Mouse (Mus musculus): ENCODE measurements around the gene Cyth1. TPM values are rescaled to one million over a fixed set of nuclear protein-coding genes. Genes with fewer than 3 reads are reported as not detected.

The Cyth1 gene
- polyA plus RNA-seq, 1 experiment = 0.14 TPM

- Histone ChIP-seq H3K9me3 (ENCODE audit: control insufficient read depth, low read length) (no peaks in the 10 kb centered on the region), H3K27me3 (ENCODE audit: control insufficient read depth) (peaks cover 4% of the 10 kb centered on the region; the same call in 1 of the 2 replicates), H3K36me3 (ENCODE audit: control insufficient read depth) (no peaks in the 10 kb centered on the region), H3K4me1 (ENCODE audit: control insufficient read depth) (peaks cover 4% of the 10 kb centered on the region; the same call in 1 of the 2 replicates), H3K4me3 (replicated peaks) (no peak overlapping the region)
- no peak for TF ChIP-seq GATA1 (IDR thresholded peaks at IDR 0.05; ENCODE audit: low read length)
- no peak for TF ChIP-seq TAL1 (IDR thresholded peaks at IDR 0.05; ENCODE audit: low read length)
Measured at GRCm38 (mm10) chr11:118197508-118198295, 50.7 kb downstream of the Cyth1 start.

- no peaks in the 10 kb centered on the region for H3K27me3 ChIP-seq (ENCODE audit: control insufficient read depth)
- TF ChIP-seq TAL1 (IDR thresholded peaks at IDR 0.05; ENCODE audit: low read length) (no peak), GATA1 (IDR thresholded peaks at IDR 0.05; ENCODE audit: low read length) (no peak)
- H3K9me3 ChIP-seq (ENCODE audit: control insufficient read depth, low read length) = no peaks in the 10 kb centered on the region
- peaks cover 2% of the 10 kb centered on the region; the same call in 1 of the 2 replicates for H3K4me1 ChIP-seq (ENCODE audit: control insufficient read depth)
- H3K36me3 ChIP-seq (ENCODE audit: control insufficient read depth) = no peaks in the 10 kb centered on the region; the same call in 1 of the 2 replicates
- H3K4me3 ChIP-seq (replicated peaks) = no peak overlapping the region
Measured at GRCm38 (mm10) chr11:118196824-118197388, 51.5 kb downstream of the Cyth1 start.

- no peaks in the 10 kb centered on the region for H3K4me1 ChIP-seq (ENCODE audit: control insufficient read depth)
- no peaks in the 10 kb centered on the region; the same call in 1 of the 2 replicates for H3K36me3 ChIP-seq (ENCODE audit: control insufficient read depth)
- no peaks in the 10 kb centered on the region for H3K27me3 ChIP-seq (ENCODE audit: control insufficient read depth)
- TF ChIP-seq TAL1 (IDR thresholded peaks at IDR 0.05; ENCODE audit: low read length) (no peak), GATA1 (IDR thresholded peaks at IDR 0.05; ENCODE audit: low read length) (no peak)
- H3K9me3 ChIP-seq (ENCODE audit: control insufficient read depth, low read length) = no peaks in the 10 kb centered on the region
- H3K4me3 ChIP-seq (replicated peaks) = no peak overlapping the region
Measured at GRCm38 (mm10) chr11:118193390-118194147, 54.8 kb downstream of the Cyth1 start.

GRCm38 (mm10) chr11:118192973-118193372 lies 55.4 kb downstream of the Cyth1 start:
- Histone ChIP-seq H3K4me1 (ENCODE audit: control insufficient read depth) (no peaks in the 10 kb centered on the region), H3K4me3 (replicated peaks) (no peak overlapping the region), H3K27me3 (ENCODE audit: control insufficient read depth) (no peaks in the 10 kb centered on the region), H3K9me3 (ENCODE audit: control insufficient read depth, low read length) (no peaks in the 10 kb centered on the region), H3K36me3 (ENCODE audit: control insufficient read depth) (no peaks in the 10 kb centered on the region; the same call in 1 of the 2 replicates)
- TF ChIP-seq GATA1 (IDR thresholded peaks at IDR 0.05; ENCODE audit: low read length) (no peak), TAL1 (IDR thresholded peaks at IDR 0.05; ENCODE audit: low read length) (no peak)

GRCm38 (mm10) chr11:118182768-118183167 lies 65.6 kb downstream of the Cyth1 start:
- Histone ChIP-seq H3K4me3 (replicated peaks) (no peak overlapping the region), H3K27me3 (ENCODE audit: control insufficient read depth) (no peaks in the 10 kb centered on the region), H3K36me3 (ENCODE audit: control insufficient read depth) (peaks cover 17% of the 10 kb centered on the region), H3K9me3 (ENCODE audit: control insufficient read depth, low read length) (no peaks in the 10 kb centered on the region), H3K4me1 (ENCODE audit: control insufficient read depth) (no peaks in the 10 kb centered on the region)
- no peak for TF ChIP-seq TAL1 (IDR thresholded peaks at IDR 0.05; ENCODE audit: low read length)
- TF ChIP-seq GATA1 (IDR thresholded peaks at IDR 0.05; ENCODE audit: low read length) = no peak

GRCm38 (mm10) chr11:118182353-118182752 lies 66.0 kb downstream of the Cyth1 start:
- peaks cover 17% of the 10 kb centered on the region for H3K36me3 ChIP-seq (ENCODE audit: control insufficient read depth)
- H3K27me3 ChIP-seq (ENCODE audit: control insufficient read depth) = no peaks in the 10 kb centered on the region
- H3K9me3 ChIP-seq (ENCODE audit: control insufficient read depth, low read length) = no peaks in the 10 kb centered on the region
- no peak for TF ChIP-seq TAL1 (IDR thresholded peaks at IDR 0.05; ENCODE audit: low read length)
- TF ChIP-seq GATA1 (IDR thresholded peaks at IDR 0.05; ENCODE audit: low read length) = no peak
- H3K4me1 ChIP-seq (ENCODE audit: control insufficient read depth) = no peaks in the 10 kb centered on the region
- no peak overlapping the region for H3K4me3 ChIP-seq (replicated peaks)

- TF ChIP-seq GATA1 (IDR thresholded peaks at IDR 0.05; ENCODE audit: low read length) = no peak
- Histone ChIP-seq H3K4me3 (replicated peaks) (no peak overlapping the region), H3K9me3 (ENCODE audit: control insufficient read depth, low read length) (no peaks in the 10 kb centered on the region), H3K36me3 (ENCODE audit: control insufficient read depth) (peaks cover 17% of the 10 kb centered on the region), H3K27me3 (ENCODE audit: control insufficient read depth) (no peaks in the 10 kb centered on the region), H3K4me1 (ENCODE audit: control insufficient read depth) (no peaks in the 10 kb centered on the region)
Measured at GRCm38 (mm10) chr11:118180199-118180598, 68.2 kb downstream of the Cyth1 start.

- Histone ChIP-seq H3K27me3 (ENCODE audit: control insufficient read depth) (no peaks in the 10 kb centered on the region), H3K9me3 (ENCODE audit: control insufficient read depth, low read length) (no peaks in the 10 kb centered on the region), H3K4me1 (ENCODE audit: control insufficient read depth) (no peaks in the 10 kb centered on the region), H3K4me3 (replicated peaks) (no peak overlapping the region), H3K36me3 (ENCODE audit: control insufficient read depth) (peaks cover 10% of the 10 kb centered on the region)
- TF ChIP-seq TAL1 (IDR thresholded peaks at IDR 0.05; ENCODE audit: low read length) (no peak), GATA1 (IDR thresholded peaks at IDR 0.05; ENCODE audit: low read length) (no peak)
Measured at GRCm38 (mm10) chr11:118178236-118178635, 70.2 kb downstream of the Cyth1 start.

- Histone ChIP-seq H3K36me3 (ENCODE audit: control insufficient read depth) (peaks cover 3% of the 10 kb centered on the region; the same call in 1 of the 2 replicates), H3K9me3 (ENCODE audit: control insufficient read depth, low read length) (no peaks in the 10 kb centered on the region), H3K4me1 (ENCODE audit: control insufficient read depth) (no peaks in the 10 kb centered on the region), H3K4me3 (replicated peaks) (no peak overlapping the region), H3K27me3 (ENCODE audit: control insufficient read depth) (no peaks in the 10 kb centered on the region)
- TF ChIP-seq TAL1 (IDR thresholded peaks at IDR 0.05; ENCODE audit: low read length) (no peak), GATA1 (IDR thresholded peaks at IDR 0.05; ENCODE audit: low read length) (no peak)
Measured at GRCm38 (mm10) chr11:118174752-118175151, 73.6 kb downstream of the Cyth1 start.

Data from erythroblast, embryonic 14.5 days (primary cell).